Mouse (Mus musculus) erythroblast, adult 5-6 weeks (primary cell): ENCODE measurements at regions not wholly inside any gene's neighbourhood (a gene's known extent, or its start where the extent isn't known, plus 50 kb on each side); places are given as distances from the start of the nearest gene placed in this dataset.

ENCODE experiments used
- ATAC-seq: replicated peaks from 2 replicates; pipeline ENCODE4 v1.8.0; 2016; ENCODE audit warnings: moderate number of reproducible peaks, mild to moderate bottlenecking, moderate TSS enrichment, inconsistent platforms; ENCODE audit not compliant: poor library complexity, low FRiP score, severe bottlenecking

DNA sequence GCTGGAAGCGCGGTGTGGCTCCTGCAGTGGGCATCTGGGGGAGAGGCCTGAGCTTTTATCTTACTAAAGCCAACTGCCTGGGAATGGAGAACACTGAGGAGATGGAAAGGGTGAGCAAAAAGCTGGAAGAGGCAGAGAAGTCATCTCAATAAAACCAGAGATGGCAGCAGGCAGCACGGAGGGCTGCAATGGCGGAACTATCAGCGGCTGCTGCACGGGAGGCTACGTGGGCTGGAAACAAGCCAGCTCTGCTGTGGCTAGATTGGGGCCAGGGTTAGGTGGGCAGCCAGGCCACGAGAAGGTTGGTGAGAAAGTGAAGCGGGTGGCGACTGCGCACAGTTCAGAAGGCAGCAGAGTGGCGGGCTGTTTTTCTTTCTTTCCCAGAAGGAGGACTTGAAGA, 197.8 kb downstream of the Enc1 start:
- ATAC-seq, result peak; percentile 49; the same call in 1 of the 2 replicates

DNA sequence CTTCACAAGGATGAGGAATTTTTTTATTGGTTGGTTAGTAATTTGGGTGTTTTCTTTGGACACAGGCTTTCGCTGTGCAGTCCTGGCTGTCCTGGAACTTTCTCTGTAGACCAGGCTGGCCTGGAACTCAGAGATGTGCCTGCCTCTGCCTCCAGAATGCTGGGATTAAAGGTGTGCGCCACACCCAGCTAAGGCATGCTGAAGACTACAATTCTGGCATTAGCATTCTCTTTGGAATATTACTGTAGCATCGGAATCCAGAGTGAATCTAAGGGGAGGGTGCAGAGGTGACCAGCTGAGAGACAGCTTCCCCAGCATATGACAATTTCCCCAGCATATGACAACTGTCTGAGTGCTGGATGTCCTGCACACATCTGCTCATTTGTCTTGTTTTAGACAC, 197.4 kb downstream of the Enc1 start:
- ATAC-seq, result no peak

DNA sequence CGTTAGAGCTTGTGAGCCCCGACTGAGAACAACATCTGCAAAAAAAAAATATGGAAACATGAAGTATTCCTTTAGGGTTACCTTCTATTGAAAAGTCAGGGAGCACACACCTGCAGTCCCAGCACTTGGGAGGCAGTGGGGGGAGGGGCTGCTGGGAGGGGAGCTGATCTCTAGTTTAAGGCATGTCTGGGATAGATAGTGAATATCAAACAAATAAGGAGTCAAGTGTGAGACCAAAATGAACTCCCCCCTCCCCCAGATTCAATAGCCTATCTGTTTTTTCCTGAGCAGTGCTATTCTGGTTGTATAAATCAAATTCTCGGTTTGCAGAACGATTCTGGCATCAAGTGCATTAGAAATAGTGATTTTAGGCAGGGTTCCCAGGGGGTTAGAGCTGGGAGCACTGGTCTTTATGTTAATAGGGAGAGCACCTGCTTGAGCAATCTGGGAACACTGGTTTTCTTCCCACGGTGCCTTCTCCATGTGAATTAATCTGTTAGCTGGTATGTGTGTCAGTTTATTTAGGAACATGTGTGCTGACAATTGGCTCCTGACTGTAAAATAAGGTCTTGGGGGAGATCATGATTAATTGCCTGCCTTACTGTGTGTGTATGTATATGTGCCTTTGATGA, 195.9 kb downstream of the Enc1 start:
- ATAC-seq, result no peak

DNA sequence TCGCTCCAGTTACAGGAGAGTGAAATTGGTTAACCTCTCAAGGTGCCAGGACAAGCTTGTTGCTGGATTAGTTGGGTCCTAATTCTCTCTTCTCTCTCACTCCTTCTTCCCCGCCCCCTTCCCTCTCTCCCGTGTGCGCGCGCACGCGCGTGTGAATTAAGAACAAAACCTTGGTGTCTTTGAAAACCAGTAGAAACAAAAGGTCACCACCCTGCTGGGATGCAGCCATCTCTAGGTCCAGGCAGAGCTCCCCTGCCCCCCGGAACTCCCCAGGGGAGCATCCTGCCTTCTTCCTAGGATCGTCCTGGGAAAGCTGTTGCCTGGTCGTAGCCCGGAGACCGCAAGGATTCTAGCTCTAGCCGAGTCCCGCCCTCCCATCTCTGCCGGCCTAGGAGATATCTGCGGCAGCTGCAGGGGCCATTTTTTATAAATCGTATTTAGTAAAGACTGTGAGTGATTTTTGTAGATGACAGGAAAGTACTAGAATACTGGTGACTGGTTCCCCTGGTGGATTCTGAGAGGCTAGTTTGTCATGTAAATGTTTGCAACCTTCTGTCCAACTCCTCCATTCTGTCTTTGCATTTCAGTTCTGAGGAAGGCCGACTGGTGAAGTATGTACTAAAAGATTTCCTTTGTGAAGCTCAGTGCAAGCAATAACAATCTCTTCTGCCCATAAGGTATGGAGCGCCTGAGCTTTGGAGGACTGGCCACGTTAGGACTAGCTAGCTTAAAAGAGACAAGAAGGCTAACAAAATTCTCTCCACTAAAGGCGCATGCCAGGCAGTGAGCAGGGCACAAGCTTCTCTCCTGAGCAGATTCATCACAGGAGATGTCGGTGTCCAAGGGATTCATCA, 195.2 kb downstream of the Enc1 start:
- no peak for ATAC-seq

DNA sequence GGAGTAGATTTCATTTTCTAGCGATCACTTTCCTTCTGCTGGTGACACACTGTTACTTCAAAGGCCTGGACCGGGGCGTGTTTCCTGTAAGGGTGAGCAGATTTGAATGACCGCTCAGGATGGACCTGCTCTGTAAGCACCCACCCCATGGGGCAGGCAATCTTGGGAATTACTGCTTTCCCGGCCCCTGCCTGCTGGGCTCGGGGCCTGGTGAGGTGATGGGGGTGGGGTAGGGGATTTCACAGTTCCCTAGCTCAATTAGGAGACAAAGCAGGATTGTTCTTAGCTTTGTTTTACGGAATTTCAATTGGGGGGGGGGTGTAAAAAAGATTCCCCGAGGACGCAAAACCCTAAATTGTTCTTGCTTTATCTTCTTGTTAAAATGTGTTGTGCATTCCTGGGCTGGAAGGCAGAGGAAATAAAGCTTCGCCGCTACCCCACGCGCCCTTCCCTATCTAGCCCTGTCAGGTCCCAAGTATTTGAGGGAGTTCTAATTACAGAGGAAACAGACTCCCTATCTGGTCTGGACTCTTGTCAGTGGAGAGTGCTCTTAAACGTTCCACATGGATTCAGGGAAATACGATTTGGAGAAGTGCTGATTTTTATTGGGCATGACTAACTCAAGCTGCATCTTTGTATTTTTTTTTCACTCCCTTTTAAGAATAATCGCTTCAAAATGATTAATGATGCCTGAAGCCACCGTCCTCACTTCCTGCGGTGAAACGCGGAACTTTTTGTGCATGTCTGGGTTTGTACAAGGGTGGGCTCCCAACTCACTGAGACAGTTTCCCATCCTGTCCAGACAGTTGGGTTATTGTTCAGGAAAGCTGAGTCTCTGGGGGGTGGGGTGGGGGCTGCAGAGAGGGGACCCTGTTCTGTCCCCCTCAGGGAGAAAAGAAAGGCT, 194.3 kb downstream of the Enc1 start:
- no peak for ATAC-seq

- no peak for ATAC-seq
Observed at GRCm38 (mm10) chr13:97434167-97434566, 193.3 kb downstream of the Enc1 start.

DNA sequence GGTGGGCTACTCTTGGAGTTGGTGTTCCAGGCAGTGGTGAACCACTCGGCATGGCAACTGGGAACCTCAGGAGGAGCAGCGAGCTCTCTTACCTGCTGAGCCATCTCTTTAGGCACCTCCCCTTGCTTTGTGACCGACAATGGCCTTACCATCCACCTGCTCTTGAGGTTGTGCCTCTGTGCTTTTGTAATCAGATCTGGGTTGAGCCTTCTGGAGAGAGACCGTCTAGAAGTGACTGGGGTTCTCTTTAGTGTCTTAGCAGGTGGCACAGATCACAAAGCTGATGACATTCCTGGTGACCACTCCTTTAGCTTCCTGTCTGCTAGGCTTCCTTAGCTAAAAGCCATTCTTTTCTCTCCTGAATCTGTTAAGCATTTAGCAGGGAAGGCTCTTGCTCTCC, 191.7 kb downstream of the Enc1 start:
- no peak for ATAC-seq

DNA sequence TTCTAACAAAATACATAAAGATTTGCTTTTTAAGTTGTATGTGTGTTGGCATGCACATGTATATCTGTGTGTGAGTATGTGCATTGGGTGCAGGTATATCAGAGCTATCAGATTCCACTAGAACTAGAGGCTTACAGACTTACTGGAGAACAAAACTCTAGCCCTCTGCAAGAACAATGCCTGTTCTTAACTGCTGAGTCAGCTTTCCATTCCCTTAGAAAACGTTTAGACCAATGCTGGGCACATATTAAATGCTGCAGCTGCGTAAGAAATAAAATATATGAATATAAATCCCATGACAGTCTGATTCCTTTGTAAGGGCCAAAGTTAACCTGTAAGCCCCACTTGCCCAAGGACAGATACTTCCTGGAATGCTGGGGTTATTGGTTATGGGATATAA, 190.0 kb downstream of the Enc1 start:
- no peak for ATAC-seq

- ATAC-seq, result no peak
Observed at GRCm38 (mm10) chr13:97428163-97428562, 187.3 kb downstream of the Enc1 start.

GRCm38 (mm10) chr13:97427537-97427936, 186.6 kb downstream of the Enc1 start:
- no peak for ATAC-seq

DNA sequence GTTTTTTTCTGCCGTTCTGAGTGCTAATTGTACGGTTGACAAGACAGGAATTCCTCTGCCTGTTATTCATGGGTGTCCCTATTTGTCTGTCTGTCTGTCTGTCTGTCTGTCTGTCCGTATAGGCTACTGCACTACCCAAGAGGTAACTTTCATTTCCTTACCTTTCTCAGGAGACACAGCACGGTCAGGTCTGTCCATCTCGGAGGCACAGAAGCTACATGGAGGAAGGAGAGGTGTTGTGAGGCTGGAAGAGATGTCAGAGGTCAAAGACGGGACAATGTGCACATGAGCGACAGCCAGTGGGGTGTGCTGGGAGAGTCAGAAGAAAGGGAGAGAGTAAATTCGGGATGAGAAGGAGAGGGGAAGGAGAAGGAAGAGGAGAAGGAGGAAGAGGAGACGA, 184.8 kb downstream of the Enc1 start:
- ATAC-seq, result no peak

- ATAC-seq, result no peak
Observed at GRCm38 (mm10) chr13:97423911-97424310, 183.0 kb downstream of the Enc1 start.

DNA sequence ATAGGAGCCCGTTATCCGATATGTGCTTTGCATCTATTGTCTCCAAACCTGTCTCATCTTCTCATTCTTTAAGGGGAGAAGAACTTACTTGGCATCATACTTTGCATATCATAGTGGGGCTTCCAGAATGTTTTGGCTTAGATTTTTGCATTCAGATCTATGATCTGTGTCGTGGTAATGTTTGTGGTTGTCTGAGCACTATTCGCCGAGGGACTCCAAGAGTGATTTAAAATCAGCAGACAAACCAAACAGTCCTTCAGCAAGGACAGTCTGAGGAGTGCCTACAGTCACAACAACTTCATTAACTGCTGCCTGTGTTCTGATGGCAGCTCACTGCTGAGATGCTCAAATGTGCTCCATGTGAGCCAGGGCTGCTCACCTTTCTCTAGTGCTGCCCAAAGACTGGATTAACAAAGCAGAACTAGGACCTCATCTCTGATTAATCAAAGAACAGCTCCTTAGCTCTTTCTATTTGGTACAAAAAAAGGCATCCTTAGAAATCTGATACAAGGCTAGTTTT, 182.5 kb downstream of the Enc1 start:
- no peak for ATAC-seq

DNA sequence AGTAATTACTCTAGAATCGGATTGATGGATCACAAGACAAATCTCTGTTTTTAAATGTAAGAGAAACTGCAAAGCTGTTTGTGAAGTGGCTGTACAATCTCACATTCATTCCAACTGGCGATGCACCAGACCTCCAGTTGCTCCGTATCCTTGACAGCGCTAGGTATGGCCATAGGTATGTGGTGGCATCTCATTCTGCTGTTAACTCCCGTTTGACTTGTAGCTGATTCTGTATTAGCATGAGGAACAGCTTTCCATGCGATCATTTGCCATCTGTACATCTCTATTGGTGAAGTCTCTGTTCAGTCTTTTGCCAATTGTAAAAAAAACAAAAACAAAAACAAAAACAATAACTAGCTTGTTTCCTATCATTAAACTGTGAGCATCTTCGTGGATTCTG, 182.0 kb downstream of the Enc1 start:
- no peak for ATAC-seq

- no peak for ATAC-seq
Observed at GRCm38 (mm10) chr13:97421831-97422230, 180.9 kb downstream of the Enc1 start.

- ATAC-seq, result no peak
Observed at GRCm38 (mm10) chr13:97420773-97421172, 179.9 kb downstream of the Enc1 start.

GRCm38 (mm10) chr13:97419100-97419499, 178.2 kb downstream of the Enc1 start:
- no peak for ATAC-seq

- no peak for ATAC-seq
Observed at GRCm38 (mm10) chr13:97418681-97419080, 177.8 kb downstream of the Enc1 start.

- no peak for ATAC-seq
Observed at GRCm38 (mm10) chr13:97418081-97418480, 177.2 kb downstream of the Enc1 start.
